Mouse (Mus musculus) hindbrain, embryonic 10.5 days (tissue): ENCODE measurements at regions not wholly inside any gene's neighbourhood (a gene's known extent, or its start where the extent isn't known, plus 50 kb on each side); places are given as distances from the start of the nearest gene placed in this dataset.

Experiments
- DNase-seq: peaks from one replicate; pipeline ENCODE4 v3.0.0-alpha.2; 2017; ENCODE audit warnings: low spot score
- H3K27ac ChIP-seq: fragments of 300-500 bp; sonication (generic); 2 replicates; pipeline ENCODE4 v1.5.1; 2016; ENCODE audit warnings: mild to moderate bottlenecking, moderate library complexity
- H3K27me3 ChIP-seq: fragments of 300-500 bp; sonication (generic); 2 replicates; pipeline ENCODE4 v1.6.1; 2016; ENCODE audit warnings: mild to moderate bottlenecking; ENCODE audit not compliant: poor library complexity, insufficient read depth, severe bottlenecking
- H3K36me3 ChIP-seq: fragments of 300-500 bp; sonication (generic); 2 replicates; pipeline ENCODE4 v1.6.1; 2016; ENCODE audit warnings: mild to moderate bottlenecking, moderate library complexity
- H3K4me1 ChIP-seq: fragments of 300-500 bp; sonication (generic); replicated peaks from 2 replicates; pipeline ENCODE4 v1.6.1; 2016; ENCODE audit warnings: mild to moderate bottlenecking
- H3K4me3 ChIP-seq: fragments of 300-500 bp; sonication (generic); 2 replicates; pipeline ENCODE4 v1.5.1; 2016; ENCODE audit warnings: mild to moderate bottlenecking, moderate library complexity
- H3K9me3 ChIP-seq: fragments of 300-500 bp; sonication (generic); 2 replicates; pipeline ENCODE4 v1.6.1; 2016; ENCODE audit warnings: mild to moderate bottlenecking, moderate library complexity
- WGBS: fragments of 180-500 bp; shearing (Covaris S2); methylation state at CpG from one replicate; pipeline ENCODE4 v1.1.7; 2016; 5-methylcytosine and 5-hydroxymethylcytosine counted together

DNA sequence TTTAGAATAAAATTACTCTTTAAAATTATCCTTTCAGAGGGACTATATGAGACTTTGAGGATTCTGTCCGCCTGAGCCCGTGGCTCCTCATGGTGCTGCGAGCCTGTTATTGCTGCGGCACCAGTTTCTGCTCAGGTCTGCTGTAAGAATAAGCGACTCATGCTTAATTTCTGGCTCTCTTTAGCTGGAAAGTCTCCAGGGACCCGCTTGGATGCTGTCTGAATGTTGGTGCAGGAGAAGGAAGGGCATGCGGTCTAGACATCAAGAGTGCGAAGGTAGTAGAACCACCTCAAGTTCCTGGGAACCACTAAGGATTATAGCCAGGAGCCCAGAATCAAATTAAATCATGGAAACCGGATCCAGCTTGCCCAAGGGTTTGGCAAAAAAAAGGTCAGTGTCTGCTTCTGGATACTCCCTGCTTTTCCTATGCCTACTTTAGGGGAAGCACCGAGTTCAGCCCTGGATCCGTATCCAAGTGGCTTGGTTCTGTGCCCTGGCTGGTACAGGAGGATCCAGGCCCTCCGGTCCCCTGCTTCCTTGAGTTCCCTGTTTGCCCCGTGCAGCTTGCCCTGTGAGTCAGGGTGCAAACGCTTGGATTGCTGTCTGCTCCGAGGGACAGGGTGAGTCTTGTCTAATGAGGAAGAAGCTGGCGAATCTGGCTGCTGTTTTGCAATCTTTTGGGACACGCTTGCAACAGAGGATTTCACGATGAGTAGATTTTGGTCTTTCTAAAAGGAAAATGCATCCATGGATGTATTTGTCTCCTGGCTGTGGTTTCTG is 138.2 kb upstream of the Prickle1 start:
- Histone ChIP-seq H3K9me3 (no peaks in the 10 kb centered on the region), H3K27me3 (no peaks in the 10 kb centered on the region), H3K4me3 (no peak overlapping the region), H3K36me3 (no peaks in the 10 kb centered on the region), H3K27ac (no peak overlapping the region), H3K4me1 (no peaks in the 10 kb centered on the region)
- DNase-seq: no peak
- 88% methylated on average over 18 of the region's 18 CpGs for WGBS

DNA sequence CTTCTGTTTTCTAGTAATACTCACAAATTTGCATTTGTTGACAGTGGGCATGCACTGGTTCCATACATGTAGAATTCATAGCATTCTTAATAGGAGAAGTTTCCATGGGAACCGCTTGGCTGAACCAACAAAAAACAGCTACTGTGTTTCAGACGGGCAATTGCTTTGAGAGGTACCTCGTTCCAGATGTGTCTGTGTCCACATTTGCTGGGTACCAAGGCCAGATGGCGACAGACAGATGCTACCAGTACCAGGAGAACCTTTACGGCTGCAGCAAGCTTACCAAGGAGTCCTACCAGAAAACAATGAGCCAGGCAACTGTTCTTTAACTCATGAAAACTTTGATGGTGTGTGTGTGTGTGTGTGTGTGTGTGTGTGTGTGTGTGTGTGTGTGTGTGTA is 137.1 kb upstream of the Prickle1 start:
- Histone ChIP-seq H3K27ac (no peak overlapping the region), H3K9me3 (no peaks in the 10 kb centered on the region), H3K4me1 (no peaks in the 10 kb centered on the region), H3K4me3 (no peak overlapping the region), H3K36me3 (no peaks in the 10 kb centered on the region), H3K27me3 (no peaks in the 10 kb centered on the region)
- no peak for DNase-seq
- 78% methylated on average over 5 of the region's 5 CpGs for WGBS

- WGBS: 62% methylated on average over 6 of the region's 6 CpGs
- Histone ChIP-seq H3K27ac (no peak overlapping the region), H3K4me1 (no peaks in the 10 kb centered on the region), H3K27me3 (no peaks in the 10 kb centered on the region), H3K4me3 (no peak overlapping the region), H3K36me3 (no peaks in the 10 kb centered on the region), H3K9me3 (no peaks in the 10 kb centered on the region)
- no peak for DNase-seq
Measured at GRCm38 (mm10) chr15:93731161-93731560, 135.5 kb upstream of the Prickle1 start.

DNA sequence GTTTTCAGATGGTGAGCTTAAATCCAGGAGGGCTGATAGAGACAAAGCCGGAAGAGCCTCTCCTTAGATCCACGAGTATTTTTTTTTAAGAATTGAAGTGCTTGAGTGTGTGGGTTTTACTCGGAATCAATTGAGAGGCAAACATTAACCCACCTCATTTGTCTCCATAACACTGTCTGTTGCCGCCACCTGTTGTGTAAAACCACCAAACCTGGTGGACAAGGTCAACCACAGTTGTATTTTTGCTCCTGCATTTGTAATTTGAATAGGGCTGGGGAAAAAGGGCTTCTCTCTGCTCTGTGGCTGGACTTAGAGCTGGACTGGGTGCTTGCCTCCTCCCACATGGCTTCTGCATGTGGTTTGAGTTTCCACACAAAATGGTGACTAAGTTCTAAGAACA is 119.8 kb upstream of the Prickle1 start:
- 82% methylated on average over 4 of the region's 4 CpGs for WGBS
- Histone ChIP-seq H3K9me3 (no peaks in the 10 kb centered on the region), H3K27me3 (no peaks in the 10 kb centered on the region), H3K27ac (no peak overlapping the region), H3K36me3 (no peaks in the 10 kb centered on the region), H3K4me3 (no peak overlapping the region), H3K4me1 (peaks cover 12% of the 10 kb centered on the region; the same call in 1 of the 2 replicates)
- DNase-seq: no peak

GRCm38 (mm10) chr15:93713428-93713827 is 117.7 kb upstream of the Prickle1 start:
- Histone ChIP-seq H3K4me3 (no peak overlapping the region), H3K9me3 (no peaks in the 10 kb centered on the region), H3K36me3 (no peaks in the 10 kb centered on the region), H3K4me1 (peaks cover 12% of the 10 kb centered on the region; the same call in 1 of the 2 replicates), H3K27ac (no peak overlapping the region), H3K27me3 (no peaks in the 10 kb centered on the region)
- DNase-seq: no peak
- 94% methylated on average over 7 of the region's 7 CpGs for WGBS

- no peaks in the 10 kb centered on the region for H3K27me3 ChIP-seq
- H3K4me1 ChIP-seq: peaks cover 12% of the 10 kb centered on the region; the same call in 1 of the 2 replicates
- WGBS: 79% methylated on average over 10 of the region's 10 CpGs
- DNase-seq: no peak
- H3K9me3 ChIP-seq: no peaks in the 10 kb centered on the region
- H3K27ac ChIP-seq: peak overlapping the region; percentile 6; the same call in 1 of the 2 replicates
- H3K36me3 ChIP-seq: no peaks in the 10 kb centered on the region
- H3K4me3 ChIP-seq: no peak overlapping the region
Measured at GRCm38 (mm10) chr15:93712594-93712993, 116.9 kb upstream of the Prickle1 start.

DNA sequence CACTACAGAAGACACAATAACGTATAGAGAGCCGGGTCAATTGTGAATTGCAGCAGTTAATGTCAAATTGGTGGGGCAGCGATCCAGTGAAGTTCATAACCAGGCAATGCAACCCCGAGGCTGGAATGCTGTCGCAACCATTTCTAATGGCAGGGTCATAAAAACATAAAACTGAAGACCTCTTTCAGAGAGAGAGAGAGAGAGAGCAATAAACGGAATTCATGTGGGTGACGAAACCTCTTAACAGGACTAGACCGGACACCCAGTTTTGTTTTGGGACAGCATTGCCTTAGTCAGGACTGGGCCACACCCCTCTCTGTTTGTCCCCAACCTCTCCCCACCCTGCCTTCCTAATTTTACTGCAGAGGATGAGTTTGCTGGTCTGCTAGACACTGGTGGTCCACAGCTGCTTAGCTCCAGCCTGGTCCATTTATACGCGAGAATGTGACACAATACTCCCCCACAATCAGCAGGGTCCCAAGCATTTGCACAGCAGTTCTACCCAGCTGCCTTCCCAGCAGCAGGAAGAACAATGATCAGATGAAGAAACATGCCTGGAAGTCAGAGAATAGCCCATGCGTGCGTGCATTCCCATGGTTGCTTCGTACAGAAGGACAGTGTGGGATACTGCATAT is 115.6 kb upstream of the Prickle1 start:
- Histone ChIP-seq H3K27me3 (no peaks in the 10 kb centered on the region), H3K4me3 (no peak overlapping the region), H3K27ac (peak overlapping the region; percentile 40; the same call in 1 of the 2 replicates), H3K9me3 (no peaks in the 10 kb centered on the region), H3K36me3 (no peaks in the 10 kb centered on the region), H3K4me1 (peaks cover 12% of the 10 kb centered on the region; the same call in 1 of the 2 replicates)
- no peak for DNase-seq
- 82% methylated on average over 13 of the region's 13 CpGs for WGBS

GRCm38 (mm10) chr15:93710493-93711149 is 114.9 kb upstream of the Prickle1 start:
- no peaks in the 10 kb centered on the region for H3K27me3 ChIP-seq
- H3K36me3 ChIP-seq: no peaks in the 10 kb centered on the region
- 0 out of 2 replicates have a peak overlapping the region, but pooled peaks have one; percentile 40 for H3K27ac ChIP-seq
- H3K9me3 ChIP-seq: no peaks in the 10 kb centered on the region
- 93% methylated on average over 15 of the region's 15 CpGs for WGBS
- no peak for DNase-seq
- no peak overlapping the region for H3K4me3 ChIP-seq
- peaks cover 12% of the 10 kb centered on the region; the same call in 1 of the 2 replicates for H3K4me1 ChIP-seq

- Histone ChIP-seq H3K36me3 (no peaks in the 10 kb centered on the region), H3K4me3 (no peak overlapping the region), H3K9me3 (no peaks in the 10 kb centered on the region), H3K4me1 (peaks cover 19% of the 10 kb centered on the region), H3K27me3 (no peaks in the 10 kb centered on the region), H3K27ac (peak overlapping the region; percentile 50; the same call in 1 of the 2 replicates)
- 79% methylated on average over 11 of the region's 11 CpGs for WGBS
- DNase-seq: no peak
Measured at GRCm38 (mm10) chr15:93706366-93706930, 110.8 kb upstream of the Prickle1 start.

- H3K27me3 ChIP-seq: no peaks in the 10 kb centered on the region
- H3K4me1 ChIP-seq: peaks cover 19% of the 10 kb centered on the region
Measured at GRCm38 (mm10) chr15:93705651-93706050, 110.0 kb upstream of the Prickle1 start.

DNA sequence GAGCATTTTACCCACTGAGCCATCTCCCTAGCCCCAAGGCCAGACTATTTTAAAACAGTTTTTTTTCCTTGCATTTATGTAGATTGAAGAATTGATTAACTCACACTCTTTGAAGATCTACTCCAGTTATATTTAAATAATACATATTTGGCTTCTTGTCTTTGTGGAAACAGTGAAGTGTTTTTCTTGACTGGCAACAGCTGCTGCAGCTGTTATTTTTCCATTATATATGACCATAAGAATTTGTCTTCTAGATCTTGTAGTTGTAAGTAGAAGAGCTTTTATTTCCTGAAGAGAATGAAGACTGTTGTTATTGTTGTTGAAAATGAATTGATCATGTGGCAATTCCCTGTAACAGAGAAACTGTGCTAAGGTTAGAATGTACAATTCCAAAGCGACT is 109.4 kb upstream of the Prickle1 start:
- Histone ChIP-seq H3K9me3 (no peaks in the 10 kb centered on the region), H3K27me3 (no peaks in the 10 kb centered on the region), H3K4me3 (no peak overlapping the region), H3K36me3 (no peaks in the 10 kb centered on the region), H3K27ac (no peak overlapping the region), H3K4me1 (peaks cover 24% of the 10 kb centered on the region)
- no peak for DNase-seq
- 93% methylated on average over 1 of the region's 1 CpGs for WGBS

More at GRCm38 (mm10) chr15:93705651-93706050, 110.0 kb upstream of the Prickle1 start:
- WGBS: 87% methylated on average over 4 of the region's 4 CpGs
- H3K36me3 ChIP-seq: no peaks in the 10 kb centered on the region
- no peaks in the 10 kb centered on the region for H3K9me3 ChIP-seq
- H3K27ac ChIP-seq: no peak overlapping the region
- H3K4me3 ChIP-seq: no peak overlapping the region
- DNase-seq: no peak

- peaks cover 47% of the 10 kb centered on the region for H3K4me1 ChIP-seq
- no peaks in the 10 kb centered on the region for H3K9me3 ChIP-seq
- no peaks in the 10 kb centered on the region for H3K36me3 ChIP-seq
- no peaks in the 10 kb centered on the region for H3K27me3 ChIP-seq
- peak overlapping the region; percentile 78 for H3K27ac ChIP-seq
- H3K4me3 ChIP-seq: no peak overlapping the region
- WGBS: 51% methylated on average over 10 of the region's 10 CpGs
- peak; percentile 21 for DNase-seq
Measured at GRCm38 (mm10) chr15:93701017-93701416, 105.3 kb upstream of the Prickle1 start.
